Mouse (Mus musculus) ovary, postnatal 10 days (tissue): Measurements from ENCODE around the gene Rasa3.

Source experiments
- DNase-seq: peaks from one replicate; pipeline ENCODE4 v3.0.0; 2022; ENCODE audit warnings: low spot score

The Rasa3 gene

GRCm38 (mm10) chr8:13649154-13649515 is 28.3 kb downstream of the Rasa3 start:
- DNase-seq: no peak

DNA sequence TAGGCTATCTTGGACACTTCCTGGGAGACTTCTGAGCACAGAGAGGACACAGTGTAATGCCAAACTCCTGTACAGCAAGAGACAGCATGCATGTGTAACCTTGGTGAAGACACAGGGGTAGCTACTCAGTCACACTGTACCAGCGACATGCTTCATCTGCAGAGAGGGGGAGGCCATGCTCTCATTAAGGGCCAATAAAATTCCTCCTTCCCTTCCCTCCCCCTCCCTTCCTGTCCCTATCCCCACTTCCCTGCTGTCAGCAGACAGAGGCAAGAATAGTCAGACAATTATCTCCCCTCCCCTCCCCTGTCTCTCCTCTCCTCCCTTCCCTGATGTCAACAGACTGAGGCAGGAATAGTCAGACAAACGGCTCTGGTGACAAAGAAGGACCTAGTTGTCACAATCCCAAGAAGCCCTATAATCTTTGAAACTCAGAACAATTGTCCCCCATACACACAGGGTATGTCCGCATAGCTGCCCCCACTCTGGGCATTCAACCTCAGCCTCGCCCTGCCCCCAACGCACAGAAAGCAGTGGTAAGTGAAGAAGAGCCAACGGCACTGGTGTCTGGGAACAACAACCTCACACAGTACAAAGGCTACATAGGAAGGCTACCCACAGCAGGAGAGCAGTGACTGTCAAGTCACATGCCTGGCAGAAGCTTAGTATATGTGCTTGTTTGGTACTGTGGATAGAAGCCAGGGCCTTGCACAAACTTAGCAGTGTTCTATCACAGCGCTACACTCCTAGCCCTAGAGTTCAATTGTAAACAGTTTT is 28.8 kb downstream of the Rasa3 start:
- no peak for DNase-seq

- no peak for DNase-seq
These were observed 29.8 kb downstream of the Rasa3 start for GRCm38 (mm10) chr8:13647591-13647990.

- DNase-seq: no peak
These were observed 32.3 kb downstream of the Rasa3 start for GRCm38 (mm10) chr8:13644932-13645676.

DNA sequence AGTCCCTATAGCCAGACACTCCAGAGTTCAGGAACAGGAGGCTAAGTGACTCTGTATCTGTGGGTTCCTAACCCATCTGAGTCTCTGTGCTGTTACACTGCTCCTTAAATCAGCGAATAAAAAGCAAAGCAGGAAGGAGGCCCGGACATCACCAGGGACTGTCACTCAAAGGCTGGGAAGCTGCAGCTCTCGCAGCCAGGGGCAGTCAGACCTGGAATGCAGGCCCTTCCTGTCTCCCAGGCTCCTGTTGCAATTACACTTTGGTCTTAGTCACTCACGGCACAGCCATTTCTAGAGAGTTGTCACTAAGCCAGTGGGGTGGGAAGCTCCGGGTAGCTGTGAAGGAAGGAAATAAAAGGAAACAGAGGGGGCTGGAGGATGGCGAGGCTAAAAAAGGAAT is 33.2 kb downstream of the Rasa3 start:
- DNase-seq: no peak

DNA sequence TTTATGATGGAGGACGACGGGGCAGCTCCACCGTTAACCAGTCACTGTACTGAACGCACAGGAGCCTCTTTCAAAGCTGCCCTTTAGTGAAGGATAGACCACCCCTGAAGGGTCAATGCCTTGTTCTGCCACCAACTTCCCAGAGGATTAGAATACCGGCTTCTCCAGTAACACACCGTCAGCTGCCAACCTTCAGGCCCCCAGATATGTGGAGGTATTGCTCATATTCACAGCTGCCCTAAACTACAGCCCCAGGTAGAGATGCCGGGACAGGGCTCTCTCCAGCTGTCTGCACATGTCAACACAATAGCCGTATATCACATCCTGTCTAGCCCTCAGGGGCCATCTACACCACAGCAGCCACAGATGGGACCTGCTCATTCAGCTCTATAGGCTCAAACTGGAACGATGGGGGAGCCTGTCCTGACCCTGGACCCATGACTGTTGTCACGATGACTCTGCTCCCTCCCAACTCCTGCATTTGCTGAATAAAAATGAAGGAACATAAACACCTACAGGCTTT is 34.7 kb downstream of the Rasa3 start:
- DNase-seq: no peak

- no peak for DNase-seq
These were observed 36.2 kb downstream of the Rasa3 start for GRCm38 (mm10) chr8:13641206-13641605.

DNA sequence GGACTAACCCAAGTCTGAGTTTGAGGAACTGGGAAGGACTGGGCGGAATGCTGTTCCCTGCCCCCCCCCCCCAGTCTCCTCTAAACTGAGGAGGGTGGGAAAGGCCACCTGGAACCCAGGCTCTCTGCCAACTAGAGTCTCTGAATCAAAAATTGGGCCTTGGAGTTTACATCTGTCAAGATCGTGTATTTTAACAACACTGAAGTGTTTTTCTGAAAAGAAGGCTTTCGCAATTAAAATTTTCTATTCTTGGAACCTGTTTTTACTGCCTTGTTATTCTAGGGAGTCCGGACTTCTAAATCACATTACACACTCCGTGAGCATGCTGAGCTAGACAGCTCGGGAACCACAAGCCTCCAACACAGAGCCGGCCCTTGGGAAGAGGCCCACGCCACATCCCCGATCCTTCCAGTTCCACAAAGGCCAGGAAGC is 36.9 kb downstream of the Rasa3 start:
- DNase-seq: no peak

- no peak for DNase-seq
These were observed 44.3 kb downstream of the Rasa3 start for GRCm38 (mm10) chr8:13633107-13633506.

DNA sequence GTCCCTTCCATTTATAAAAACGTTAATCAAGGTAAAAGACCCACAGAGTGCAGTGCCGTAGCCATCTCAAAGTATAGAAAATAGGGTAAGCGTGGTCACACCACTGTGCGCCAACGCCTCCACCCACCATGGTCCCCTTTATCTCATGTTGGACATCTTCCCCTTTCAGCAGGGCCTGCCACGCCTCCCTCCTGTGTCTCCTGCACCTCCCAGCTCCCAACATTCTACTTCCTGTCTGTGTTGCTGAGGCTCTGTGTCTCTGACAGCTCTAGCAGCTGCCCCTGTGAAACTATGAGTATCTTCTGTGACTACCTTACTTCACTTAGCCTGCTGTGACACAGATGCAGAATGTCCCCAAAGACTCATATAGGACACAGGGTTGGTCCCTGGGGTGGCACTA is 45.1 kb downstream of the Rasa3 start:
- no peak for DNase-seq

DNA sequence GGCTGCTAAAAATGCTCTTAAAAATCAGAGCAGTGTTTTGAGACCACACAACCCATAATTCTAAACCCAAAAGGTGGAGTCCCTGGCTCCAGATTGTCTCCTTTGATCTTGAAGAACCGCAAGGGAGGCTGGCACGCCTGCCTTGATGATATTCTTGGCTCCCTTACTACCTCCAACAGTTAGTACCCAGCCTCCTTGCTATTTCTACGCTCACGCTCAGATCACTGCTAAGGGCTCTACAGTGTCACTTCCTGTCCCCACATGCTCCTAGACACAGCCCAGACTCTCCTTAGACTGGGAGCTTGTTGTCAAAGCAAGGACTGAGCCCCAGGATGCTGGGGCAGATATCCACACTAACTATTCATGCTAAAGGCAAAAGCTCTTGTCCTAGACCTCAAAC is 46.6 kb downstream of the Rasa3 start:
- no peak for DNase-seq

GRCm38 (mm10) chr8:13630171-13630570 is 47.2 kb downstream of the Rasa3 start:
- no peak for DNase-seq

GRCm38 (mm10) chr8:13629351-13630090 is 47.9 kb downstream of the Rasa3 start:
- DNase-seq: no peak

- DNase-seq: no peak
These were observed 49.3 kb downstream of the Rasa3 start for GRCm38 (mm10) chr8:13628067-13628466.

DNA sequence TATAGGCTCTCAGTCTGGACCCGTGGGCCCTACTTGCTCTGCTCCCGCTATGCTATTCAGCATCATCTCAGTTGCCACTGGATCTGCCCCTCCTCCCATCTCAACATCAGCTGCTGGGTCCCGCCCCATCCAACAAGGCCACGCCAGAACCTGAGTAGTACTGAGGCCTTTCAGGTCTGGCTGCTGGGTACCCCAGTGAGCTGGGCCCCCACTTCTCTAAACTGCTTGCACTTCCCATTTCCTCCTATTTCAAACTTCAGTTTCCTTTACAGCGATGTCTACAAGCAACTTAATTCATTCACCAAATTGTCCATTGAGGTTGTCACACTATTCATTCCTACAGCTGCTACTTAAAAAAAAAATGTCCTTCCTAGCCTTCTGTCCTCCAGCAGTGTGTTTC is 49.8 kb downstream of the Rasa3 start:
- DNase-seq: no peak

- DNase-seq: no peak
These were observed 51.3 kb downstream of the Rasa3 start for GRCm38 (mm10) chr8:13626114-13626513.

GRCm38 (mm10) chr8:13625281-13625970 is 52.0 kb downstream of the Rasa3 start:
- DNase-seq: no peak

DNA sequence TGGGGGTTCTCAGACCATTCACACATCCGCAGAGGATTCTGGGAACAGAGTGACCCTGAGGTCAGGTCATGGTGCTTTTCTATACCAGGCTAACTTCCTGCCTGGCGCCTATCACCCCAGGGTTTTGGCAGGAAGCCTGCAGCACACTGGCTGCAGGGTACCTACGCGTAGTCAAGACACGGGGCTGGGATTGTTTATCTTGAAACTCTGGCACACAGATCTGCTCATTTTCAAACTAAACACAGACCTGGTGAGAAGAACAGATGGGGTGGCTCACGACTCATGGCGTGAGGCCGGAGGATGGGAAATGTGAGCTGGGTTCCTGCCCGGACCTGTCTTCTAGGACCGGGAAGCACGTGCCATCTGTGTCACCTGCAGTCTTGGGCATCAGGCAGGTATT is 52.5 kb downstream of the Rasa3 start:
- DNase-seq: no peak

DNA sequence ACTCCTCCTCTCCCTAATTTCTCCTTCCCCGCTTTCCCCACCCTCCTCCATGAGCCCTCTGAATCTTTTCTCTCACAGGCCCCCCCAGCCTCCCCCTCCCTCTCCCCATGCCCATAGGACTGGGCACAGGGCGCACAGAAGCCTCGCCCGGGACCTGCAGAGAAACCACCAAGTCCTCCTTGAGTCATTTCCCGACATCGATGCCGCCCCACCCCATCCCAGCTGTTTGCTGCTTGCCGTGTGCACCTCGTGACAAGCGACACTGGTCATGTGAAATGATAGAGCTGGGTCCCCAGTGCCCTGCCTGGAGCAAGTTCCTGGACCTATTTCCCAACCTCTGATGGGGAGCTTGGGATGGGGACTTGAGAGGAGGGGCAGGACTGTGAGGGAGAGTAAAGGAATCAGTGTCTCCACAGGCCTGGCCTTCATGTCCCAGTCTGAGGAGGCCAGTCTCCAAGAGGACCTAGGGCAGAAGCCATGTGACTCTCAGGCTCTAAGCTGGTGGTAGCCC is 53.4 kb downstream of the Rasa3 start:
- DNase-seq: no peak

GRCm38 (mm10) chr8:13623038-13623750 is 54.2 kb downstream of the Rasa3 start:
- no peak for DNase-seq
